Comparison of ENCODE assay signal across 10 mouse cellular contexts in the genomic region with DNA sequence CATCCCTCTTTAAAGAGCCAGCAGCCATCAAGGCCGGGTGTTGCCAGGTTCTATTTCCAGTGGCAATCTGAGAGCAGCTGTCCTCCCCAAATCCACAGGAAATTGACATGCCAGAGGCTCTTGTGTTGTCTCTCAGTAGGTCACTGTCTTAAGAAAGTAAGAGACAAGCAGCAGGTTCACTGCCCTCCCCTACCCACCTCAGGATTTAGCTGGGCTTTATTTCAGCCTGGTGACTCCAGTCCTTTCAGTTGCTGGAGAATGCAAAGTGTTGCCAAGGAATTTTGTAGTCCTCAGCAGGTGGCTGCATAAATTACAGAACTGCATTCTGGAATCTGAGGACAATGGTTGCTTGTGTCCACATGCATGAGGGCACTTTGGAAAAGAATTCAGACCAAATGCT.
DNase-seq lines count a peak whose midpoint lies in the region; ATAC-seq lines count a peak whose summit lies in the region.
"Had no signal": no experiment of that assay in that cellular context is flagged by ENCODE, and none has a peak within 500 bp of the region (broad histone marks: within the 10 kb centered on the region; RNA-seq: fewer than 3 reads in every experiment).

No protein-coding gene starts in this region.

- peak; percentile 82 for ATAC-seq in midbrain, embryonic 13.5 days

- no peak overlapping the region for H3K9ac ChIP-seq in midbrain, embryonic 13.5 days (replicated peaks)

- no peaks in the 10 kb centered on the region for H3K27me3 ChIP-seq in hindbrain, embryonic 10.5 days (ENCODE audit: insufficient read depth, poor library complexity, severe bottlenecking)
- H3K27me3 ChIP-seq in midbrain, embryonic 13.5 days = no peaks in the 10 kb centered on the region

- H3K4me2 ChIP-seq in midbrain, embryonic 13.5 days (replicated peaks) = no peak overlapping the region

- H3K4me3 ChIP-seq in hindbrain, embryonic 10.5 days = no peak overlapping the region
- no peak overlapping the region for H3K4me3 ChIP-seq in midbrain, embryonic 13.5 days (replicated peaks)

- peak overlapping the region; percentile 67 for H3K27ac ChIP-seq in hindbrain, embryonic 10.5 days
- H3K27ac ChIP-seq in midbrain, embryonic 13.5 days = no peak overlapping the region
- H3K27ac ChIP-seq: macrophage had no signal

- 8% methylated on average over 1 of the region's 1 CpGs for WGBS in hindbrain, embryonic 10.5 days
- 5% methylated on average over 1 of the region's 1 CpGs for WGBS in midbrain, embryonic 13.5 days

- DNase-seq in Muller cell, postnatal 12 days (ENCODE audit: inconsistent ontology term) = peak; percentile 97
- DNase-seq in ZHBTc4 (ENCODE audit: low read depth, low spot score) = peak; percentile 54
- peak; percentile 48 for DNase-seq in hindbrain, embryonic 10.5 days (ENCODE audit: low spot score)
- no peak for DNase-seq in right cerebral cortex, postnatal 4 days
- DNase-seq in right cerebral cortex, postnatal 25 days = no peak
- DNase-seq in ovary, postnatal 10 days (ENCODE audit: low spot score) = no peak
- no peak for DNase-seq in layer of hippocampus, adult 9-11 months
- DNase-seq: cerebellum, adult 2 months had no signal

- no peaks in the 10 kb centered on the region for H3K9me3 ChIP-seq in hindbrain, embryonic 10.5 days
- no peaks in the 10 kb centered on the region for H3K9me3 ChIP-seq in midbrain, embryonic 13.5 days

- H3K4me1 ChIP-seq in hindbrain, embryonic 10.5 days (replicated peaks) = peaks cover 9% of the 10 kb centered on the region
- peaks cover 8% of the 10 kb centered on the region for H3K4me1 ChIP-seq in midbrain, embryonic 13.5 days (replicated peaks)

- H3K36me3 ChIP-seq in hindbrain, embryonic 10.5 days = no peaks in the 10 kb centered on the region
- H3K36me3 ChIP-seq in midbrain, embryonic 13.5 days = no peaks in the 10 kb centered on the region

Comparison
In these comparisons a context has a peak if more than half of its experiments do, and no peak if none do; other contexts are left out.
1. DNase-seq: peak in Muller cell, postnatal 12 days (single experiment), ZHBTc4 (single experiment) and hindbrain, embryonic 10.5 days (single experiment); none in right cerebral cortex, postnatal 4 days (single experiment), right cerebral cortex, postnatal 25 days (single experiment), ovary, postnatal 10 days (single experiment) and layer of hippocampus, adult 9-11 months (single experiment).